Mouse (Mus musculus) heart, adult 2 months (tissue): Measurements from ENCODE around the gene Hyal3. TPM values are rescaled to one million over a fixed set of nuclear protein-coding genes. Genes with fewer than 3 reads are reported as not detected.
A peak's percentile ranks its signal among the peaks of the same experiment; 100 is the strongest.

Experiments used
- DNase-seq, 2 experiments: peaks; one replicate each; pipeline ENCODE4 v3.0.0; 2021
- H3K27ac ChIP-seq: fragments of 200-600 bp; 2 replicates; pipeline ENCODE4 v1.8.1; 2022
- H3K27me3 ChIP-seq: fragments of 200-500 bp; 2 replicates; pipeline ENCODE4 v1.6.1; 2012; ENCODE audit warnings: mild to moderate bottlenecking, low read length, inconsistent platforms, mixed read lengths; ENCODE audit not compliant: control insufficient read depth, insufficient read depth
- H3K36me3 ChIP-seq: fragments of 200-500 bp; 2 replicates; pipeline ENCODE4 v1.6.1; 2012; ENCODE audit warnings: low read length, inconsistent platforms; ENCODE audit not compliant: control insufficient read depth, insufficient read depth
- H3K4me1 ChIP-seq: fragments of 200-500 bp; 2 replicates; pipeline ENCODE4 v1.6.1; 2011; ENCODE audit warnings: low read length; ENCODE audit not compliant: control insufficient read depth, insufficient read depth
- H3K4me3 ChIP-seq: fragments of 200-600 bp; 2 replicates; pipeline ENCODE4 v1.8.1; 2022
- H3K79me2 ChIP-seq: fragments of 200-500 bp; replicated peaks from 2 replicates; pipeline ENCODE4 v1.6.1; 2012; ENCODE audit warnings: mild to moderate bottlenecking, inconsistent platforms, low read length, moderate library complexity, mixed read lengths; ENCODE audit not compliant: control insufficient read depth, insufficient read depth
- H3K9ac ChIP-seq: fragments of 200-500 bp; 2 replicates; pipeline ENCODE4 v1.6.1; 2012; ENCODE audit warnings: low read depth, mild to moderate bottlenecking, control low read depth, inconsistent platforms, low read length, mixed read lengths
- CTCF ChIP-seq: fragments of 200-600 bp; IDR thresholded peaks from 2 replicates; pipeline ENCODE4 v1.8.1; 2022; ENCODE audit warnings: antibody characterized with exemption, mild to moderate bottlenecking, moderate library complexity
- EP300 ChIP-seq: fragments of 200-500 bp; IDR thresholded peaks from 2 replicates; pipeline ENCODE4 v1.6.1; 2011; ENCODE audit warnings: low read depth, low read length, control low read depth; ENCODE audit not compliant: insufficient read depth
- POLR2A ChIP-seq: fragments of 200-500 bp; IDR thresholded peaks from 2 replicates; pipeline ENCODE4 v1.6.1; 2011; ENCODE audit warnings: mild to moderate bottlenecking, low read depth, low read length, control low read depth; ENCODE audit not compliant: insufficient read depth
- WGBS: fragments of 180-500 bp; shearing (Covaris S2); methylation state at CpG from one replicate; pipeline ENCODE4 v1.1.7; 2018; 5-methylcytosine and 5-hydroxymethylcytosine counted together
- intact Hi-C: fragments of 180-260 bp; cut with DNase I; formaldehyde crosslinking; loops from one replicate; pipeline ENCODE4 v1.15.1; 2025
- polyA plus RNA-seq: library from polyadenylated mRNA; depleted of rRNA; stranded (reverse); fragments of >200 nt; gene quantifications from 2 replicates; pipeline ENCODE4 v1.2.3, GENCODE M21; 2012; rRNA removed
- total RNA-seq, 2 experiments: library from RNA; stranded (reverse); gene quantifications; 2 replicates each; pipeline ENCODE4 v1.2.3; 2021

The Hyal3 gene
- total and polyA plus RNA-seq, 3 experiments = 0.29 to 0.34 (median 0.31) TPM

DNA sequence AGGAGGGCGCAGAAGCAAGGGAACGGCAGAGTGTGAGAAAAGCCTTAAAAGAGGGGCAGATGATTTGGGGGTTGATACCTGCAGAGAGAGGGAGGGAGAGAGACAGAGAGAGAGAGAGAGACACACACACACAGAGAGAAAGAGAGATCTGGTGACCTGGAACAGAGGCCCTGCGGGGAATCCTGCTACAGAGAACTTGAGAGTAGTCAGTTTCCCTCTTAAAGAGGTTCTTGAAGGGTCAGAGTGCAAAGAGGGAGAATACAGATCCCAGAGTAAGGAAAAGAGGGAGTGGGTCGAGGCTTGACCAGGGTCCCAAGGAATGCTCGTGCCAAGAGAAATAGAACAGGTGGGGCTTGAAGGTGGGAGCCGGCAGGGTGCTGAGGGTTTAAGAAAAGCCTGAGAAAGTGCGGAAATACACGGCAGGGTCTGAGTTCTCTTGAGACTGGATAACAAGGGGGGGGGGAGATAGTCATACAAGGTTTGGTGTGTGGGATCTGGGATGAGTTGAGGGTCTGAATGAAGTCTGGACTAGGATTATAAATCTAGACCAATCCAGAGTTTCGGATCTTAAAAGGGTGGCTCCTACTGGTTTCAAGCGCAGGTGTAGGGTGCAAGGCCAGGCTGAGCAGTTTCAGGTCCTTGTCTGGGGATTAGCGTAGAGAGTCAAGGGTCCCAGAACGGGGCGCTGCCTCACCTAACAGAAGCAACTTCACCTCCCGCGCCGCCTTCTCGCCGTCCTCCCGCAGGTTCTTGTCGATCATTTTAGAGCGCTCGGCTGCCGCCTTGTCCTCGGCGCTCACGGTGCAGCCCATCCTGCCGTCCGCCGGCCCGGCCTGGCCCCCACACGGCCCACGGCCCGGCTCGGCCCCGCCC lies 54.0 kb downstream of the Hyal3 start:
- peaks cover 3% of the 10 kb centered on the region; the same call in 1 of the 2 replicates for H3K79me2 ChIP-seq
- intact Hi-C loops = loop anchor here (5.0 kb wide), 1 partner anchor 67 kb away; the partner anchor contains the start of gene Hyal2
- peak overlapping the region; percentile 86 for H3K4me3 ChIP-seq
- H3K27me3 ChIP-seq = no peaks in the 10 kb centered on the region
- no peak for TF ChIP-seq POLR2A
- TF ChIP-seq EP300 = no peak
- no peak; the same call in 1 of the 2 replicates for TF ChIP-seq CTCF
- under 1% methylated on average over 35 of the region's 35 CpGs for WGBS
- peak in 1 of 2 experiments; percentile 21 for DNase-seq
- peaks cover 6% of the 10 kb centered on the region; the same call in 1 of the 2 replicates for H3K36me3 ChIP-seq
- peak overlapping the region; percentile 98 for H3K9ac ChIP-seq
- H3K4me1 ChIP-seq = peaks cover 15% of the 10 kb centered on the region
- H3K27ac ChIP-seq = peak overlapping the region; percentile 97

DNA sequence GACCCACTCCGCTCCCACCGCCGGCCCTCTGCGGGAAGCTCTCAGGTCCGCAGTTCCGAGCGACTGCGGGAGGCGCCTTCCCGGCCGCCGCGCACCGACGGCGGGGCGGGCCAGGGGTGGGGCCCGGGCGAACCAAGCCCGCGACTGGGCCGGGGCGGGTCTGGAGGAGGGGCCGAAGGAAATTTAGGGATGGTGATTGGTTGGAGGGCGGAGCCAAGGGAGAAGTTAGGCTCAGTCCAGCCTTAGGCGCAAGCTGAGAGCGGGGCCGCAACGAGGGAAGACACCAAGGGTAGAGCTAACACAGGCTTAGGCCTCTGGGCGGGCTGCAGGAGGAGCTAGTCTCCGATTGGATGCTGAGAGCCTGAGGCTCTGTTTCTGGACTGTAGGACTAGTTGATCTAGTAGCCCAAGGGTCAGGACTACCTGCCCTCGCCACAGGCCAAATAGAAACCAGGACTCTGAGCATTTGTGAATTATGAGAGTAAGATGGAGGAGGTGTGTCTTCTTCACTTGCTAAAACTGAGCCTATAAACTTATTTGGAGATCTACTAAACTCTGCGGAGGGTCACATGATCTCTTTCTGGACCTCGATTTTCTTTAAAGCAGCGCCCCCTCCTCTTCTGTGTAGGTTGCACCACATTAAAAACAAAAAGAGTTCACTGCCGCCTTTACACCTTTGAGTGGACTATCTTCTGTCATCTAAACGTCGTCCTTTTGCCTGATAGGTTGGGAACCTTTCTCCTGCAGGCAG lies 54.8 kb downstream of the Hyal3 start, which contains the start of gene Gnai2:
TSS of gene Gnai2 (minus strand) at position 89 of the 750 bp plus-strand sequence.
- peaks cover 4% of the 10 kb centered on the region; the same call in 1 of the 2 replicates for H3K36me3 ChIP-seq
- H3K9ac ChIP-seq = peak within 1 kb of the TSS; percentile 98
- peak; percentile 98 to 99 for DNase-seq
- H3K27me3 ChIP-seq = no peaks in the 10 kb centered on the region
- H3K27ac ChIP-seq = peak within 1 kb of the TSS; percentile 97
- WGBS = 5% methylated on average over 37 of the region's 38 CpGs
- intact Hi-C loops = no loop called here
- peaks cover 17% of the 10 kb centered on the region for H3K4me1 ChIP-seq
- TF ChIP-seq POLR2A (peak; percentile 99), CTCF (peak; percentile 32; the same call in 1 of the 2 replicates), EP300 (peak; percentile 91)
- H3K79me2 ChIP-seq = peaks cover 3% of the 10 kb centered on the region; the same call in 1 of the 2 replicates
- H3K4me3 ChIP-seq = peak within 1 kb of the TSS; percentile 86

Other genes starting within 250 kb of the Hyal3 start
- gene Hemk1, start 242.5 kb upstream of the Hyal3 start, total RNA-seq = 10 to 100 TPM; 21.2 to 21.4 TPM
- gene Hemk1, start 242.5 kb upstream of the Hyal3 start, polyA plus RNA-seq = 30.3 and 37.0 TPM in 2 replicates
- gene 6430571L13Rik, start 240.2 kb upstream of the Hyal3 start, total RNA-seq = 1 to 10 TPM; 5.2 to 6.5 TPM
- gene 6430571L13Rik, start 240.2 kb upstream of the Hyal3 start, polyA plus RNA-seq = 4.1 and 5.0 TPM in 2 replicates
- 10 to 100 TPM; 12.9 to 14.1 TPM for gene Cacna2d2, start 181.2 kb upstream of the Hyal3 start, total RNA-seq
- gene Cacna2d2, start 181.2 kb upstream of the Hyal3 start, polyA plus RNA-seq = 10.5 and 13.3 TPM in 2 replicates
- 10 to 100 TPM; 20.3 to 22.9 TPM for gene Tmem115, start 46.9 kb upstream of the Hyal3 start, total RNA-seq
- 25.9 and 28.3 TPM in 2 replicates for gene Tmem115, start 46.9 kb upstream of the Hyal3 start, polyA plus RNA-seq
- gene Cyb561d2, start 38.6 kb upstream of the Hyal3 start, total RNA-seq = 1 to 10 TPM; 3.2 to 4.3 TPM
- gene Cyb561d2, start 38.6 kb upstream of the Hyal3 start, polyA plus RNA-seq = 10.6 and 11.0 TPM in 2 replicates
- gene Nprl2, start 38.6 kb upstream of the Hyal3 start, total RNA-seq = 10 to 100 TPM; 17.2 to 22.1 TPM
- 33.6 and 40.9 TPM in 2 replicates for gene Nprl2, start 38.6 kb upstream of the Hyal3 start, polyA plus RNA-seq
- gene Zmynd10, start 33.5 kb upstream of the Hyal3 start, total RNA-seq = not detected
- 0.64 and 1.3 TPM in 2 replicates for gene Zmynd10, start 33.5 kb upstream of the Hyal3 start, polyA plus RNA-seq
- 10 to 100 TPM; 12.6 to 13.4 TPM for gene Rassf1, start 29.3 kb upstream of the Hyal3 start, total RNA-seq
- 15.5 and 18.5 TPM in 2 replicates for gene Rassf1, start 29.3 kb upstream of the Hyal3 start, polyA plus RNA-seq
- 10 to 100 TPM; 31.7 to 39.1 TPM for gene Tusc2, start 17.6 kb upstream of the Hyal3 start, total RNA-seq
- 45.8 and 60.4 TPM in 2 replicates for gene Tusc2, start 17.6 kb upstream of the Hyal3 start, polyA plus RNA-seq
- gene Hyal2, start 12.9 kb upstream of the Hyal3 start, total RNA-seq = 10 to 100 TPM; 40.8 to 43.6 TPM
- 39.2 and 40.2 TPM in 2 replicates for gene Hyal2, start 12.9 kb upstream of the Hyal3 start, polyA plus RNA-seq
- 1 to 10 TPM; 5.1 to 5.9 TPM for gene Hyal1, start 3.9 kb upstream of the Hyal3 start, total RNA-seq
- 6.9 and 8.2 TPM in 2 replicates for gene Hyal1, start 3.9 kb upstream of the Hyal3 start, polyA plus RNA-seq
- gene Naa80, start 1.9 kb upstream of the Hyal3 start, total RNA-seq = 10 to 100 TPM; 14.9 to 17.4 TPM
- gene Naa80, start 1.9 kb upstream of the Hyal3 start, polyA plus RNA-seq = 30.0 and 45.4 TPM in 2 replicates
- gene Ifrd2, start 6.8 kb downstream of the Hyal3 start, total RNA-seq = 10 to 100 TPM; 39.9 to 51.4 TPM
- 43.7 and 54.5 TPM in 2 replicates for gene Ifrd2, start 6.8 kb downstream of the Hyal3 start, polyA plus RNA-seq
- 10 to 100 TPM; 19.9 to 24.2 TPM for gene Sema3b, start 28.4 kb downstream of the Hyal3 start, total RNA-seq
- 33.7 and 39.1 TPM in 2 replicates for gene Sema3b, start 28.4 kb downstream of the Hyal3 start, polyA plus RNA-seq
- 100 to 1,000 TPM; 243 to 250 TPM for gene Gnai2, start 54.5 kb downstream of the Hyal3 start, total RNA-seq
- 311 and 386 TPM in 2 replicates for gene Gnai2, start 54.5 kb downstream of the Hyal3 start, polyA plus RNA-seq
- gene Slc38a3, start 88.7 kb downstream of the Hyal3 start, total RNA-seq = 10 to 100 TPM; 71.5 to 88.3 TPM
- 162 and 314 TPM in 2 replicates for gene Slc38a3, start 88.7 kb downstream of the Hyal3 start, polyA plus RNA-seq
- gene Gnat1, start 98.9 kb downstream of the Hyal3 start, total RNA-seq = not detected
- not detected in 2 replicates for gene Gnat1, start 98.9 kb downstream of the Hyal3 start, polyA plus RNA-seq
- 10 to 100 TPM; 13.4 to 16.8 TPM for gene Sema3f, start 129.7 kb downstream of the Hyal3 start, total RNA-seq
- gene Sema3f, start 129.7 kb downstream of the Hyal3 start, polyA plus RNA-seq = 29.1 and 31.8 TPM in 2 replicates
- 10 to 100 TPM; 38.9 to 54.6 TPM for gene Rbm5, start 190.2 kb downstream of the Hyal3 start, total RNA-seq
- gene Rbm5, start 190.2 kb downstream of the Hyal3 start, polyA plus RNA-seq = 50.5 and 68.3 TPM in 2 replicates